Mouse (Mus musculus) thymus, postnatal 4 days (tissue): Measurements from ENCODE around the gene Ovca2.
"Not testable (repeated sequence)": the region's sequence is repeated elsewhere in the genome, so short reads cannot be mapped to it uniquely, and the experiment has no call there.

Experiments used
- DNase-seq: peaks from one replicate; pipeline ENCODE4 v3.0.0; 2021

Gene Ovca2

DNA sequence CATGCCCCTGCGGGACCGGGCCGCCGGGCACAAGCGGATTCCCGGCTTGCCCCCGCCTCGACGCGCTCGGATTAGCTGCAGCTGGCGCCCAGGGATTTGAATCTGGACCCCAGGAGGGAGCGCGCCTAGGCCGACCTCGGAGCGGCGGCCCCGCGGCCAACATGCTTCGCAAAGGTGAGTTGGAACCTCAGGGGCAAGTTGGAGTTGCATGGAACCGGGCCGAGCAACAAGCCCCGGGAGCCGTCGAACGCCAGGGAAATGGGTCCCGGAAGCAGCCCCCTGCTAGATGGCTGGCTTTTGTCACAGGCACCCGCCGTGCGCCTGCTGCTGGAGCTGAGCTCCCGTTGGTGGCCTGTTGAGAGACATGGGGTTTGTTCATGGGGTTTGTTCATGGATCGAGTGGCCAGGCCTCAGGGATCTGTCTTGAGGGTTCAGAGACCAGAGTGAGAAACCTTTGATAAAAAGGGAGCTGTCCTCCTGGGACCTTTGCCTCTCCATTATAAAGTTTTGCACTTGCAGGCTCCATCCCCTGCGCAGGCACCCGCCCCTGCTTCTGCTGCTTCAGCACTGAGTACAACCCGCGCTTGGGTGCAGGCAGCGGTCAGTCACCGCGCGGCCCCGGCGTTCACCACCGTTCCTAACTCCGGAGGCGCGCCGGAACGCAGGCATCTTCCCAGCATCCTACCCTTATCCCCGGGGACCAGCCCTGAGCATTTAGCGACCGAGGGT is 15.7 kb upstream of the Ovca2 start:
- DNase-seq = peak; percentile 76

DNA sequence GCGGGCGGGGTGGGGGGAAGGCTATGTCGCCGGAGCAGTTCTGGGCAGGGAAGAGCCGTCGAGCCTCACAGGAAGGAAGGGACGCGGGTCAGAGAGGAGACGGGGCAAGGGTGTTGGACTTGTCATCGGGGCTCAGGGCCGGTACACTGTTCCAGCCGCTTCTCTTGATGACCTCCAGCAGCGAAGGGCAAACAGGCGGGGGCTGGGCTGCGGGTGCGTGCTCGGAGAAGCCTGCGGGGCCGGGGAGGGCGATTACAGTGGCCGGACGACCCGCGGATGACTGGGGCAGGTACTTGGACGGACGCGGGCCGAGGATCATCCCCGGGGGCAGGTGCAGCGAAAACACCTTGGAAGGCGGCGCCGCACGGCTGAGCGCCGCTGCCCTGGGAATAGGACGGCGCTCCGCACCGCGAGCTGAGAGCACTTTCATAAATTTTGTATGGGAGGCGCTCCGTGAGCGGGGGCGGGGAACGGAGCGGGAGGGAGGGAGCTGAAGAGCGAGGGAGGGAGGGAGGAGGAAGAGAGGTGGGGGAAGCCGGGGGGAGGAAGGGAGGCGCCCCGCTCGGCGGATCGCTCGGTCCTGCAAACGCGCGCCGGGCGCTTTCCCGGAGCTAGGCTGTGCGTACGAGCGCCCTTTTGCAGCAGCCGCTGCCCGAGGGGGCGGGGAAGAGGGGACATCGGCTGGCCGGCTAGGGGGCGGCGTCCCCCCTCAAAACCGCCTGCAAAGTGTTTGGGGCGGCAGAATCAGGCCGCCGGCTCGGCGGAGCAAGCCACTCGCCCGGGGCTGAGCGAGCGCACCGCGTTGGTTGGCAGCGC is 14.8 kb upstream of the Ovca2 start, which contains the start of gene Rtn4rl1:
Gene Rtn4rl1 (plus strand): TSS at position 528 of the 816 bp plus-strand sequence.
- peak; percentile 87 for DNase-seq

DNA sequence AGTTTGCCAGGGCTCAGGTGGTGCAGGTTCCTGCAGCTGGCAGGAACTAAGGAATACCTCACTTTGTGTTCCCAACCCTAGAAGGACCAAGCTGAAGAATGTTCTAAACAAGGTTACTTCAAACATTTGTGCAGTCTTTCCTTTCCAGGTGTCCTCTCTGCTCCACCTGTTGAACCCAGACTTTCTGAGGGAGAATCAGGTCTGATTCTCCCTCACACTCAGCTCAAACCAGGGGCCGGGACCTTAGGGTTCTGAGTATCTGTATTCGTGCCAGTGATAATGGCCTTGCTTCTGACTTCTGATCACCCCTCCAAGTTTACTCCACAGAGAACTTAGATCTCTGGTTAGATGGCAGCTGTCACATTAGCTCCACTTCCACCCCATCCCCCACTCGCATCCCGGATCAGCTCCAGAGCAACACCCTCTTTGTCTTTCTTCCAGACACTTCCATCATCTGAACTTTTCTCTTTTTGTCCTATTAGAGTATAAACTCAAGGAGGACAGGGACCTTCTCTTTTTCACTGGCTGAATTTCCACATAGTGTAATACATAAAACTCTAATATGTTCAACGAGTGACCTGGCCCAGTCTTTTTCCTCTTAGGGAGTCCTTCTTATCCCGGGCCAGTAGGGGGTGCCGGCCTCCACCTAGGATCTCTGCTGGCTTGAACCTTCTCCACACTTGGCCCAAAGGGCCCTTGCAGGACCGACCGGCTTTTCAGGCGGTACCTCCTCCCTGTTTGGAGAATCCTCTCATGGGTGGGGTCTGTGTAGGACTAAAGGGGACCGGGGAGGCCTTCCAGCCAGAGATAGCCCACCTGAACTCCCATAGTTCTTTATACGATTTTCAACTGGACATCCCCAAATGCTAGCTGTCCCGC is 13.9 kb upstream of the Ovca2 start:
- peak; percentile 80 for DNase-seq

DNA sequence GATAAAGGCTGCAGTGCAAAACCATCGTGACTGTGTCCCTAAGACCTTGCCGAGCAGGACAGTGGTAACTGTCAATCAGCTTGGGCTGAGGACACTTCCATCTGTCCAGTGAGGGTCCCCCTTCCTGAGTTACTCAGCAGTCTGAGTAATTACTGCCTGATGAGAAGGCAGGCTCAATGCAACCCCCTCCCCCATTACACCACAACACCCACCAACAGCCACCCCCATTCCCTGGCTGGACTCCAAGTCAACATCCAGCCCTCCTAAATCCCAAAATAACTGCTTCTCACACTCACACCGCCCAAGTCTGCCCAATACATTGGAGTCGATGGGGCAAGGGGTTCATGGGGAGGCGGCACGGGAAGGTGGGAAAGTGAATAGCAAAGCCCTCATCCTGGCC is 13.2 kb upstream of the Ovca2 start:
- DNase-seq = no peak

DNA sequence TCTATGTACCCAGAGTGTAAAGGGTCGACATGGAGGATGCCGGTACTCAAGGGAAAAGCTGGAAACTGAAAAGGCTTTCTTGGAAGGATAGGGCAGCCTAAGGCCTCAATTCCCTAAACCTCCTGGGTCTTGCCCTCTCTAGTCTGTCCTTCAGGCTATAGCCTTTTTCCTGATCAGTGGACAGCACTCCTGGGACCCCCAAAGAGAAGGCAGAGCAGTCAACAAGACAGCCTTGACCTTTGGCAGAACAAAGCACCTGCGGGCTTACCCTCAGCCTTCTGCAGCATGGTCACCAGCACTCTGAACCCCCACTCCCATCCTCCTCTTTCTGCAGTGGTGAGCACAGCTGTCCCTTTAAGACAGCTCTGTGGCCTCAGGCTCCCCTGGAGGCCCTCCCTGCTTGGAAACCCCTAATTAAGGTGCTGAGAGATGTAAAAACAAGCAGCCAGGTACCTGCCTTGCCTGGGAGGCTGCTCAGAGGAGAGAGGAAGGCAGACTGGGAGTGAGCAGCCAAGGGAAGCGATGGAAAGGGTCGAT is 12.3 kb upstream of the Ovca2 start, which contains the start of gene Dph1:
Gene Dph1 (minus strand): TSS at position 337 of the 537 bp plus-strand sequence.
- no peak for DNase-seq

DNA sequence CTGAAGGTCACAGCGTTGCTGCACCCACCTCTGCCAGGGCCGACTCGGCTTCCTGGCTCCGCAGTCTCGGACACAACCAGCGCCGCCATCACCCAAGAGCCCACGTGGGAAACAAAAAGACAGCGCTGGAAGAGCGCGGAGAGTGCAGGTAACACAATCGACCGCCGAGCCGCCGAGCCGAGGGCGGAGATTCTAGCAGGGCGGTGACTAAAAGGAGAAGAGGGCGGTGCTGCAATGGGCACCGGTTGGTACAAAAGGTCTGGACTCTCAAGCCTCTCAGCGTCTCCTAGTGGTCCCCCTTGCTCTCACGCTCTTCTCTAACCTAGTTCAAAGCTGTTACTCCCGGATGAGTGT is 11.7 kb upstream of the Ovca2 start:
- peak; percentile 86 for DNase-seq

DNA sequence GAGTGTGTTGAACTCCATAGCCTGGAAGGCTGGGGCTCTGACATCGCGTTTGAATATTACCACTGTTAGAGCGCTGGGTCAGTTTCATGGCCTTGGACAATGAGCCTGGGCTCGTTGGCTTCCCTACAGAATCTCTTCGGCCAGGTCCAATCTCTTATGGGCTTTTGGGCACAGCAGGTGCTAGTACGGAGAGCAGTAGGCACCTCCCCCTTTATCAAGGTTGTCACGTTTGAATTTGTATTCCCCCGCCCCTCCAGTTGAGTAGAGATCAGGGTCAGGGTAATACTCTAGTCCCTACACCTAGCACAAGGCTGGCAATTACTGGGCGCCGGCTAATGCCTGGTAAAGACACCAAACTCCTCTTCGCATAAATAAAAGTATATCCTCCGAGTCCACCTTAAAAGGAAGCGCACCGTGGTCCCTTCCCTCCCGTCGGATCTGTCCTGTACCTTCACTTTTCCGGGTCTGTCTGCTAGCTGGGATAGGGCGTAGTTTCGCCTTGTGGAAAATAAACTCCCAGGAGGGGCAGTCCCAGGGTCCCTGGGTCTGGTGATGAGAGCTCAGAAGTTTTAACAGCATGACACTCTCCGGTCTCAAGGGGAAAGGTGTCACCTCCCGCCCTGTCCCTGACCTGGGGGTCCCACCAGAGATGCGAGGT is 11.2 kb upstream of the Ovca2 start:
- no peak for DNase-seq

DNA sequence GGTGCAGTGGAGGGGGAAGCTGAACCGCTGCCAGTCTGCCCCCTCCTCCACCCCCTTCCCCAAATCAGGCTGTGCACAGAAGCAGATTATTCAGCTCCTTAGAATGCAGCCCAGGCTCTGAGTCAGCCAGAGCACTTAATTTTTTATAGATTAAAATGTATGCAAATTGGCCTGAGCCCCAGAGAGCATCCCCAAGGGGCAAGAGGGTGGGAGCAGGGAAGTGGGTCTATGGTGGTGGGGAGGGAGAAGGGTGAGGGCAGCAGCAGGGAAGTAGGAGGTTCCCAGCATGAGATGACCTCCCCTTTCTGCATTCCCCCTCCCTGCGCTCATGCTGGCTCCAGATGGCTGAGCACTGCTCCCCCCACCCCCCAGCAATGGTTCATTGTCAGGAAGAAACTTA is 6.4 kb upstream of the Ovca2 start:
- no peak for DNase-seq

DNA sequence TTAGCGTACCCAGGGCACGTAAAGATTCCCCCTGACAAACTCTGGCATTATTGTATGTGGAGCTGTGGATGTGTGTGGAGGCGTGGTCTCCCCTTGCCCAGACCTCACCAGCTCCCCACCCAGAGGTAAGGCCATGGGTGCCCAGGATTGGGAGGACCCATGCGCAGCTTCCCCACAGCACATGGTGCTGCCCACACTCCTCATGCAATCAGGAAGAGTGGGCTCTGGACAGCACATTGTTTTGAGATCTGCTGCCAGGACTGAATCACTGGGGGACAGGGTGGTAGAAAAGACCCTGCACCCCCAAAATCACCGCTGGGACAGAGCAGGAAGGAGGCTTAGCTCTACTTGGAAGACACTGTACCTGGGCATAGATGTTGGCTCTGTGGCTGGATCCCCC is 5.9 kb upstream of the Ovca2 start:
- DNase-seq = no peak

DNA sequence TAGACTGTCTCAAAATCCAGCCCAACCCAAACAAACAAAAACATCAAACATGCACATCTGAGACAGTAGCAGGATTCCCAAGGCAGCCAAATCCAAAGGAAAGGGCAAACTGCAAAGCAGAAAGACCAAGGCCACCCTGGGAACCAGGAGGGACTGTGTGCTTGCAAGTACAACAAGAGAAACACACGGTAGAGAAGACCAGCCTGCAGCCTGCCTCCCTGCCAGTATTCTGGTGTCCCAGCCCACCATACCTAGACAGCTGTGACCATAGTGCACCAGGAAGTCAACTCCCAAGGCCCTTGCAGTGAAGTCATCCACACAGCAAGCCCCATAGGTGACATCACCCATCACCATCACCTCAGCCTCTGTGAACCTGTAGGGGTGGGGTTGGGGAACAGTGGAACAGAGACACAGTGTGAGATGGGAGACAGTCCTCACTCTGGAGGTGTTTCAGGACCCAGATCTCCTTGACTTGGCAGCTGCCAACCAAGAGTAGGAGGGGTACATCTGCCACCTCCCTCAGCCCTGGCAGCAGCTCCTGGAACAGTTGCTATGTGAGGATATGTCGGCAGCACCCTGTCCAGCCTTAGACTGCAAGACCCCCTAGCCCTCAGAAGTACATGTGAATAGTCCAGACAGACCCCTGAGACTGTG is 5.4 kb upstream of the Ovca2 start:
- DNase-seq = no peak

DNA sequence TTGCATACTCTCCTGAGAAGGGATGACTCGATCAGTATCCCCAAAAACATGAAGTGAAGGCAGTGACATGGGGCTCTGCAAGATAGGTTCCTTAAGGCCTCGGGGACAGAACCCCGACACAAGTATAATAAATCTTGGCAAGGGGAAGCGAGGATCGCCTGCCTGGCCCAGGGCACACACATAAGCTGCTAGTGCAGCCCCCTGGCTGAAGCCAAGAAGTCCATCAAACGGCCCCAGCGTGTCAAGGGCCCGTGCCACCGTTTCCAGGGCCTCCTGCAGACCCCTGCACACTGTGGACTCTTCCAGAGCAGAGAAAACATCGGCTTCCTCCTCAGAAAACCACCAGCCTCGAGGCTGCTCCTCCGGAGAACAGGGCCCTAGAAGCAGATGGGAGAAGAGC is 624 bp downstream of the Ovca2 start:
- DNase-seq = no peak

DNA sequence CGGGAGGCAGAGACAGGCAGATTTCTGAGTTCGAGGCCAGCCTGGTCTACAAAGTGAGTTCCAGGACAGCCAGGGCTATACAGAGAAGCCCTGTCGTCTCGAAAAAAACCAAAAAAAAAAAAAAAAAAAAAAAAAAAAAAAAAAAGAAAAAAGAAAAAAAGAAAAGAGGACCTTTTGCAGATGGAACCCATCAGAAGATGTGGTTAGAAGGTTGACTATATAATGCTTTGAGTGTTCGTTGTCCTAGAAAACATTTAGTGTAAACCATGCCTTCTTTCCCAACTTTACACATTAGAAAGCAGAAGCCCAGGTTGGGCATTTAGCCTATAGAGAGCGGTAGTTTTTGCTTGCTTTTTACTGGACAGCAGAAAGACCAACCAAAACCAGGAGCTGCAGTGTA is 4.1 kb downstream of the Ovca2 start:
- not testable (repeated sequence) for DNase-seq

DNA sequence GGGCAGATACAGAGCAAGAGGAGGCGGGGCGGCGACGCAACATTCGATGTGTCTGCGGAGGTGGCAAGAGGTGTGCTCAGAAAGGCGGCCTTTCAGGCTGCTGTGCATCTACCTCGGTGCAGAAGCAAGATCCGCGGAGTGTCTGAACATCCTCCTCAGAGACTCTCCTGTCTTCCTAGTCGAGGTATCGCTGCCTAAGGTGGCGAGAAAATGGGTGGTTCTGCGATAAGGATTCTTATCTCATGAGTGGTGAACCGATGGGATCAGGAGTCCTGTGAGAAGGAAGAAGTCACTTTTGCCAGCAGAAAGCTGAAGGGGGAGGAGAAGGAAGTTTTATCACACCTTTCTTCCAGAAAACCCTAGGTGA is 4.9 kb downstream of the Ovca2 start:
- DNase-seq = no peak

DNA sequence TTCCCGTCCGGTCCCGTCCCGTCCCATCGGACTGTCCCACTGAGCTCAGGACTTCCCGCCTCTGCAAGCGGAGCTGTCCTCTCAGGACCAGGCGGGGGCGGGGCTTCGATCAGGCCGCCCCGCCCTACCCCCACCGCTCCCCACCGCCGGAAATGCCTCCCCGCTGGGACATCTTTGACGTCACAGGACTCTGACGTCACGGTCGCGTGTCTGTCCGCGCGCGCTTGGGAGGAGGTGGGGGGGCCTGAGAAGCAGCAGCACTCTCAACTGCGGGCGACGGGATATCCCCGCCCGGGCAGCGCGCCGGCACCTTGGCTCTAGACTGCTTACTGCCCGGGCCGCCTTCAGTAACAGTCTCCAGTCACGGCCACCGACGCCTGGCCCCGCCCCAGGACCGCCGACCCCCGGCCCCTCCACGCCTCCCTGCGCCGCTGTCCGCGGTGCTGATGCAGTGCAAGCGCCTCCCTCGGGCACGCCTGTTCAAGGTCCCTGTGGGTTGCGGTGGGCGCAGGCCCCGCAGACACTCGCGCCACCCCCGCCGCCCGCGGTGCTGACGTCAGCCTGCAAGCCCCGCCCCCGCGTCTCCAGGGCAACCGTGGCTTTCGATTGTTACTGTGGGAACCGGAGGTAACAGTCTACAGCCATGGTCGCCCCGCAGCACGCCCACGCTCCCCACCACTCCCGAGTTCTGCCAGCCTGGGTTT is 5.4 kb downstream of the Ovca2 start:
- DNase-seq = peak; percentile 94

DNA sequence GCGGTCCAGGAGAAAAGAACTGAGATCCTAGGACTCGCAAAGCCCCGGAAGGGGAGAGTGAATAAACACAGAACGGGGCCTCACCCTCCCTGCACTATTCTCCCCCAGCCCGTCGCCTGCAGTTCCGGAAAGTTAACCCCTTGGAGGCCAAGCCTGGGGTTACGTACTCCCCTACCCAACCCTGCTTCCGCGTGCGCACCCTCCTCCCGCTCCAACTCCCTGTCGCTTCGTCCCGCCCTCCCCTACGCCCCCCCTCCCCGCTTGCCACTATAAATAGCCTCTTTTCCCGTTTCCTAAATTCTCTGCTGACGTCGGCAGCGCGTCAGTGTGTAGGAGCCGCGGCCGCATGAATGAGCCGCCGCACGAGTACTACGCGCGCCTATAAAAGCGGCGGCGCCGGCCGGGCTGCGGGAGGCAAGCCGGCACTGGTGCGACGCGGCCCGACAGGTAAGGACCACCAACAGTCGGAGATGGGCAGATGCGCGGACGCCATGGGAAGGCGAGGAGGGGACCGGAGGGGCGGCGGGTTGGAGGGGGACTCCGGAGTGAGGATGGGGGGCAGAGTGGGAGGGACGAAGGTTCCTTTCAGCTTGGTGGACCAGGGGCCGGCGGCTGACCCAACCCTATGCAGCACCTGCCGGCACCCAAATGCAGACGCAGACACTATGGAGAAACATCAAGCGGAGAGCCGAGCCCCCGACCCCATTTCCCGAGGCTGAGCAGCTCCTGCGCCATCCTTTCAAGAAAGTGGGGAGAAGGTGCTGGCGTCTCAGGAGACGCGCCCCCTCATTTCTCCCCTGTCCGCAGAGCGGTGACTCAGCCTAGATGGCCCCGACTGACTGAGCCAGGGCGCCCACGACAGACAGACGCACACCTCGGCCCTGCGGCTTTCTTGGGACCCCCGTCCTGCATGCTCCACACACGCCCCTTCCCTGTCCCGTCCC is 6.2 kb downstream of the Ovca2 start:
- DNase-seq = peak; percentile 68

DNA sequence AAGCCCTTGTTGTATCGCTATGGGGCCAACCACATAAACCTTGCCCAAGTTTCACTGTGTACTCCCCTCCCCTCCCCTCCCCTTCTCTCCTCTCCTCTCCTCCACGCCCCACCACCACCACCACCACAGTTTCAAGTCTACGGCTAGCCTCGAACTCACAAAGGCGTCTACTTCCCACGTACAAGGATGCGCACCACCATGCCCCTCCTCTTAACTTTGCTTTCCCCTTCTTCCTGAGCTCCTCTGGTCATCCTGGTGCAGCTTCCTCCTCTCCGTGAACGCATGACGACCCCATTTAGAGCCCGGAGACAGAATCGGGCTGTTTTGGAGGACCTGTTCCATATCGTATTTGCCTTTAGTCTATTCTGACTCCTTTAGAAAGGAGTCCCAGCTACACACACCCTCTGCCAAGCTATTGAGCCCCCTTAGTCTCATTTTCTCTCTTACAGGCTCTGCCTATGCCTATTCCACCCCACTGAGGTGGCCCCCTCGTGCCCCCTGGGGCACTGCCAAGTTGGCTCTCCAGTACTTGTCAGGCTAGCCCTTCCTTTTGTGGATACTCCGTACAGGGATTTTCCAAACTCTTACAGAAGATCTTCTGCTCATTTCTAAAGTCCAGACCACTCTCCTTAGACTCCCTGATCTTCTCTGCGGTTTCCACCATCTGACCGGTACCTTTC is 7.3 kb downstream of the Ovca2 start:
- DNase-seq = no peak

DNA sequence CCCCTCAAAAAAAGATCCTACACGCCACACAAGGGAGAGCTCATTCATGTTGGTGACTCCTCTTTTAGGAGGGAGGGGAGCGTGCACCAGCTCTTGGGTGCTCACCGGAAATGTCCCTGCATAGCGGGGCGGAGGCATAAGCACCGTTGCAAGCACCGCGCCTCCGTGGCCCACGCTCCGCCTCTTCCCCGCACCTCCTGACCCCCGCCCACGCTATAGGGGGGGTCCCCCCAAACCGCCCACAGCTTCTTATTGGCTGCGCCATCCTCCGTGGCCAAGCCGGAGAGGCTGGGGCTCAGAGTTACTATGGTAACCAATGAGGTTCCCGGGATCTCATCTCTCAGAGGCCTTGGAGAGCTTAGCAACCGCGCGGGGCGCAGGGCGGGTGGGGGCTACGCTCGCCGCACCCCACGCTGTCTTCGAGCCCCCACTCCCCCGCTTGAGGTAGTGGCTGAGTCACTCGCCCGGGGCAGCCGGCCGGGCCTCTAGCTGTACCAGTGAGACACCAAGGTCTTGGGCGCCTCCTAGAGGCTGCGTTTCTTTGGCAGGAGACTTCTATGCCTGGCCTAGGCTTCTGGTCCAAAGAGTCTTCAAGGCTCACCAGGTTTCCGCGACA is 8.4 kb downstream of the Ovca2 start:
- DNase-seq = peak; percentile 95

DNA sequence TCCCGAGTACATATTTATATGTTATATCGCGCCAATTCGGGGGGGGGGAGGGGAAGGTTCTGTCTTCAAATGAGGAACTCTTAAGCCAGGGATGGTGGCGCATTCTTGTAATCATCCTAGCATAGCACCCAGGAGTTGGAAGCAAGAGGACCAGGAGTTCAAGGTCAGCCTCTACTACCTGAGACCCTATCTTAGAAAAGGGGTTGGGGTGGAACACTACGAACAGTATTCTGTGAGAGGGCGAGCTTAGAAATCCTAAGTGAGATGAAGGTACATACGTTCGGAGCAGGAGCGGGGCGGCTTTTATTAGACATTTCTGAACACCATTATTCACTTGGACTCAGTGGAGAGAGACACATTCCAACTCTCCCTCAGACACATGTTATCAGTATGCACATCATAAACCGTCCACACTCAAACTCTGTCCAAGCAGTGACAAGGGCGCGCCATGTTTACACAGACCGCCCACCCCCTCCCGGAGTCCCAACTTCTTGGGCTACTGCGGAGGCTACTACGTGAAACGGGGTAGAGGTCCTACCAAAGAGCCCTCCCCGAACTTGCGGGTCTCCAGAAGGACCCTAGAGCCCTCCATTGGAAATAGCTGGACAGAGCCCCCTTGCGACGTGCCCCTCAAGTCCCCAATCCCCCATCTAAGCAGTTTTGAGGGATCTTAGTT is 9.1 kb downstream of the Ovca2 start, which contains the start of gene Hic1:
Gene Hic1 (minus strand): TSS at position 115 of the 676 bp plus-strand sequence.
- peak; percentile 35 for DNase-seq
